Mouse (Mus musculus): ENCODE measurements at regions not wholly inside any gene's neighbourhood (a gene's known extent, or its start where the extent isn't known, plus 50 kb on each side); places are given as distances from the start of the nearest gene placed in this dataset.
A peak's percentile ranks its signal among the peaks of the same experiment; 100 is the strongest.

- DNase-seq: peak; percentile 32
- H3K27me3 ChIP-seq (replicated peaks; ENCODE audit: control insufficient read depth, insufficient read depth, low read length): no peaks in the 10 kb centered on the region
- WGBS: 71% methylated on average over 10 of the region's 10 CpGs
- H3K4me3 ChIP-seq (ENCODE audit: insufficient read depth, low read depth, low read length): no peak overlapping the region
- no peak overlapping the region for H3K27ac ChIP-seq (ENCODE audit: insufficient read depth, low read depth, low read length)
- no peaks in the 10 kb centered on the region for H3K4me1 ChIP-seq (ENCODE audit: control insufficient read depth, insufficient read depth, low read length)
- TF ChIP-seq CTCF (conservative IDR thresholded peaks at IDR 0.05; ENCODE audit: insufficient read depth, insufficient read length, low read depth, low read length): peak; percentile 64
- TF ChIP-seq POLR2A (IDR thresholded peaks at IDR 0.05; ENCODE audit: low read depth, low read length): no peak
- no peaks in the 10 kb centered on the region for H3K36me3 ChIP-seq (ENCODE audit: control insufficient read depth, insufficient read depth, low read length)
Observed at GRCm38 (mm10) chr12:110377734-110378133, 69.2 kb upstream of the Ppp2r5c start.

- DNase-seq: no peak
- no peak overlapping the region for H3K4me3 ChIP-seq (ENCODE audit: insufficient read depth, low read depth, low read length)
- TF ChIP-seq POLR2A (IDR thresholded peaks at IDR 0.05; ENCODE audit: low read depth, low read length) (no peak), CTCF (conservative IDR thresholded peaks at IDR 0.05; ENCODE audit: insufficient read depth, insufficient read length, low read depth, low read length) (no peak)
- 77% methylated on average over 5 of the region's 5 CpGs for WGBS
- no peaks in the 10 kb centered on the region for H3K36me3 ChIP-seq (ENCODE audit: control insufficient read depth, insufficient read depth, low read length)
- H3K27ac ChIP-seq (ENCODE audit: insufficient read depth, low read depth, low read length): no peak overlapping the region
- H3K4me1 ChIP-seq (ENCODE audit: control insufficient read depth, insufficient read depth, low read length): no peaks in the 10 kb centered on the region
- H3K27me3 ChIP-seq (replicated peaks; ENCODE audit: control insufficient read depth, insufficient read depth, low read length): no peaks in the 10 kb centered on the region
Observed at GRCm38 (mm10) chr12:110378302-110378701, 68.6 kb upstream of the Ppp2r5c start.

DNA sequence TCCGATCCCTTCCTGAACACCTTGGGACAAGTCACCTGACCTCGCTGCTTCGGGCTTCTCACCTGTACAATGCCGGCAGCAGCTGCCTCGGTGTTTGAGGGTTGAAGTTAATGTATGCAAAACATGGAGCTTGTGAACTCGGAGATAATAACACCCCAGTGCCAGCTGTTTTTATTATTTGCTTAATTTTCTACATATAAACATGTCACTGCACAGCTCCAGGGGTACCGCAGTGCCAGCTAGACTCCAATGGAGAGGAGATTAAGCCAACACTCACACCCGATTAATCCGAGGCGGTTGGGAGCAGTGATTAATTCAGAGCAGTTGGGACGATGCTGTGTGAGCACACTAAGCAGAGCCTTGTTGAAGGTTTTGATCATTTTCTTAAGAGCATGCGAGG lies 67.2 kb upstream of the Ppp2r5c start:
- no peak overlapping the region for H3K4me3 ChIP-seq (ENCODE audit: insufficient read depth, low read depth, low read length)
- WGBS: 67% methylated on average over 12 of the region's 12 CpGs
- no peaks in the 10 kb centered on the region for H3K36me3 ChIP-seq (ENCODE audit: control insufficient read depth, insufficient read depth, low read length)
- no peaks in the 10 kb centered on the region for H3K27me3 ChIP-seq (replicated peaks; ENCODE audit: control insufficient read depth, insufficient read depth, low read length)
- no peak for DNase-seq
- TF ChIP-seq CTCF (conservative IDR thresholded peaks at IDR 0.05; ENCODE audit: insufficient read depth, insufficient read length, low read depth, low read length) (no peak), POLR2A (IDR thresholded peaks at IDR 0.05; ENCODE audit: low read depth, low read length) (no peak)
- H3K27ac ChIP-seq (ENCODE audit: insufficient read depth, low read depth, low read length): no peak overlapping the region
- no peaks in the 10 kb centered on the region for H3K4me1 ChIP-seq (ENCODE audit: control insufficient read depth, insufficient read depth, low read length)

DNA sequence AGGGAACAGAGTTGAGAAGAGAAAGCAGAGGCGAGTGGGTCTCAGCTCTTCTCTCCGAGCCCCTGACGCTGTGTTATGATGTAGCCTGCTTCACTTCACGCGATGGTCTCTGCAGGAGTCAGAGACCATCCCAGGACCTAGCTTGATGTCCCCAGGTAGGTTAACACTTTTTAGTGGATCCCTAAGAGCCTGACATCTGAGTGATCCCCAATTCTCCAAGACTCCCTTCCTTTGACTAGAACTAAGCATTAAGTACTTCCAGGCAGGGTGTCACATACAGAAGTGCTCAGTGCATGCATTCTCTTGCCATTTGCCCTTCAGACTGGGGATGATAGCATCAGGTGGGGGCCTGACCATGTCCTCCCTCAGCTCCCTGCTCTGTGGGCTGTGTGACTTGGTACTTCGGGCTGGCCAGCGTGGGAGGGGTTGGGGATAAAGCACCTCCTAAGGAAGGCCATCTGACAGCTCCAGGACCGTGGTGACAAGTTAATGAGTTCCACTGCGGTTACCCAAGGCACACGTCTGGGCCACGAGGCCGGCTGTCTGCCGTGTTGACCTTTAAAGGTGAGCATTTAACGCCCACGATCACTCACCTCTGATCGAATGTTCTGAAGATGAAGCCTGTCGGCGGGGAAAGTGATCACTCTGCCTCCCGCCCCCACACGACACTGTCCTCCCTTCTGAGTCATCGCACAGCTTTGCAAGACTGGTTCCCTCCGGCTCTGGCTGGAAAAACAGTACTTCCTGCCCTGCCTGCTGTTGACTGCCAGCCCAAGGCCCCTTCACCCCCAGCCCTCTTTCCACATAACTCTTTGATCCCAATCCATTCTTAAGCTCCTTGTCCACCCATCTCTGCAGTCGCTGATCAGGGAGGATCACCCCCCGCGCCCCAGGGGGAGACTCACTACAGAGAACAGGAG lies 65.8 kb upstream of the Ppp2r5c start:
- no peak overlapping the region for H3K27ac ChIP-seq (ENCODE audit: insufficient read depth, low read depth, low read length)
- H3K4me1 ChIP-seq (ENCODE audit: control insufficient read depth, insufficient read depth, low read length): no peaks in the 10 kb centered on the region
- 30% methylated on average over 25 of the region's 25 CpGs for WGBS
- no peaks in the 10 kb centered on the region for H3K36me3 ChIP-seq (ENCODE audit: control insufficient read depth, insufficient read depth, low read length)
- no peaks in the 10 kb centered on the region for H3K27me3 ChIP-seq (replicated peaks; ENCODE audit: control insufficient read depth, insufficient read depth, low read length)
- no peak for DNase-seq
- no peak overlapping the region for H3K4me3 ChIP-seq (ENCODE audit: insufficient read depth, low read depth, low read length)
- TF ChIP-seq POLR2A (IDR thresholded peaks at IDR 0.05; ENCODE audit: low read depth, low read length) (no peak), CTCF (conservative IDR thresholded peaks at IDR 0.05; ENCODE audit: insufficient read depth, insufficient read length, low read depth, low read length) (no peak)

DNA sequence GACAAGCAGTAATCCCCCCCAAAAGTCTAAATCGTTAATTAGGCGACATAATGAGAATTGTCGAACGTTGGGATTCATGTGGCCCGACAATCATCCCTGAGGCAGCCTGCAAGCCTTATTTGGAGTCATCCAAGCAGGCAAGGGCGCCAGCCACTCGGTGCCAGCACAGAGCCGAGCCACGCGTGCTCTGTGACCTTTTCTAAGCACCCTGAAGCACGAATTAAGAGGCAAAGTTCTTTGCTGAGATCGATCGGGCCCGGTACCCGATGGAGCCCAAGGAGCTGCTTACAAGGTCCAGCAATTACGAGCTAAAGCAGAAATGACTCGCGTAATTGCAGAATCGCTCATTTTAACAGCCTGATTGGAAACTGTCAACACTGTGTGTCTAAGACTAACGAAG lies 61.9 kb upstream of the Ppp2r5c start:
- no peak for TF ChIP-seq POLR2A (IDR thresholded peaks at IDR 0.05; ENCODE audit: low read depth, low read length)
- TF ChIP-seq CTCF (conservative IDR thresholded peaks at IDR 0.05; ENCODE audit: insufficient read depth, insufficient read length, low read depth, low read length): no peak
- DNase-seq: no peak
- H3K36me3 ChIP-seq (ENCODE audit: control insufficient read depth, insufficient read depth, low read length): no peaks in the 10 kb centered on the region
- no peaks in the 10 kb centered on the region for H3K4me1 ChIP-seq (ENCODE audit: control insufficient read depth, insufficient read depth, low read length)
- WGBS: 38% methylated on average over 20 of the region's 20 CpGs
- H3K27me3 ChIP-seq (replicated peaks; ENCODE audit: control insufficient read depth, insufficient read depth, low read length): no peaks in the 10 kb centered on the region
- no peak overlapping the region for H3K27ac ChIP-seq (ENCODE audit: insufficient read depth, low read depth, low read length)
- no peak overlapping the region for H3K4me3 ChIP-seq (ENCODE audit: insufficient read depth, low read depth, low read length)

DNA sequence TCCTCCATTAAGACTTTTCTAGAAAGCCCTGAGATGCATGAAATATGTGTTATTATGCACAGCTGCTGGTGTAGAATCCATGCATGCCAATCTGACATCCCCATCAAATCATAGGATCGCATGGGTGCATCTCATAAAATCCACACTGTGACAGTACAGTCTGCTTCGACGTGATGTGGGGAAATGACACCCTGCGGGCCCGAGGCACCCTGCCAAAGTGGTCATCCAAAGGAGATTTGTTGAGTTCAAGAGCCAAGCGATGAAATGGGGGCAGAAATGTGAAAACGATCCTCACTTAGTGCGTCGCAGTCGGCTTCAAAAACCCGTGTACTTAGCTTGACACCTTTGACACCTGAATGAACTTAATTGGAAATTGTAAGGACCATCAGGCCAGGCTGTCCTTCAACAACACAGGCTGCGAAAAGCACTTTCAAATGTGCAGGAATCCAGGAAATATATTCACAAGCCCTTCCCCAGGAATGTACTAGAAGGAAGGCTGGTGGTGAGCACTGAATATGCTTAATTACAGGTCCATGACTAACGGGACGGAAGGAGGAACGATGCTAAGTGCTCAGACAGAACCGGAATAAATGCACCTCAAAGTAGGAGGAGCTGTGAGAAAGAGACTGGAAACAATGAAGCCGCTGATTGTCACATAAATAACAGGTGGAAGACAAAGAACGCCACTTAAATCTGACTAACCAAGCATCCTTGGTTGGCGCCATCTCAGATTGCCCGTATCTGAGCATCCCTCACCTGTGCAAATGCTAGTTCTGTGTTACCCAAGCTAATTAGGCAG lies 60.9 kb upstream of the Ppp2r5c start:
- no peak for DNase-seq
- Histone ChIP-seq H3K36me3 (ENCODE audit: control insufficient read depth, insufficient read depth, low read length) (no peaks in the 10 kb centered on the region), H3K4me3 (ENCODE audit: insufficient read depth, low read depth, low read length) (no peak overlapping the region), H3K4me1 (ENCODE audit: control insufficient read depth, insufficient read depth, low read length) (no peaks in the 10 kb centered on the region), H3K27ac (ENCODE audit: insufficient read depth, low read depth, low read length) (no peak overlapping the region), H3K27me3 (replicated peaks; ENCODE audit: control insufficient read depth, insufficient read depth, low read length) (no peaks in the 10 kb centered on the region)
- TF ChIP-seq POLR2A (IDR thresholded peaks at IDR 0.05; ENCODE audit: low read depth, low read length) (no peak), CTCF (conservative IDR thresholded peaks at IDR 0.05; ENCODE audit: insufficient read depth, insufficient read length, low read depth, low read length) (no peak)
- 40% methylated on average over 20 of the region's 20 CpGs for WGBS

- Histone ChIP-seq H3K36me3 (ENCODE audit: control insufficient read depth, insufficient read depth, low read length) (no peaks in the 10 kb centered on the region), H3K27ac (ENCODE audit: insufficient read depth, low read depth, low read length) (no peak overlapping the region), H3K27me3 (replicated peaks; ENCODE audit: control insufficient read depth, insufficient read depth, low read length) (0 out of 2 replicates have a peak, but pooled peaks cover 1% of the 10 kb centered on the region), H3K4me1 (ENCODE audit: control insufficient read depth, insufficient read depth, low read length) (no peaks in the 10 kb centered on the region), H3K4me3 (ENCODE audit: insufficient read depth, low read depth, low read length) (no peak overlapping the region)
- WGBS: 44% methylated on average over 11 of the region's 11 CpGs
- no peak for DNase-seq
- TF ChIP-seq POLR2A (IDR thresholded peaks at IDR 0.05; ENCODE audit: low read depth, low read length): no peak
- no peak for TF ChIP-seq CTCF (conservative IDR thresholded peaks at IDR 0.05; ENCODE audit: insufficient read depth, insufficient read length, low read depth, low read length)
Observed at GRCm38 (mm10) chr12:110387056-110387455, 59.9 kb upstream of the Ppp2r5c start.

Measured in kidney, adult 2 months (tissue).